Mouse (Mus musculus) spleen, postnatal 14 days (tissue): ENCODE measurements around the gene Nuak2.

Experiments
- DNase-seq, 2 experiments: peaks; one replicate each; pipeline ENCODE4 v3.0.0; 2021 to 2022; ENCODE audit warnings: low spot score in 2 of 2

Gene Nuak2

DNA sequence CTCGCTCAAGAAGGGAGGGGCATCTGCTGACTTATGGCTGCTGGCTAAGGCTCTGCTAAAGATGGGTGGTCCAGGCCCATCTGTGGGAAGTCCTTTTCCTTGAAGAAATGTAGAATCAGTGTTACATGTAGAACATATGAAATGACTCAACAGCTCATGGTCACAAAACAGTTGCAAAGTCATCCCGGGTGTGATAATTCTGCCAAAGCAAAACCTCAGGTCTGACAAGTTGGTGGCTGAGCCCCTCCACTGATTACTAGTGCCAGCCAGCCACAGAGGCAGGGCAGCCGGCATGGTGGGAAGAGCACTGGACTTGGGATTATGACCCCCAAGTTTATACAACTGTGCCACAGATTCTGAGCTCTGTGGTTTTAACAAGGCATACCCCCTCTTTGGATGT lies 61.9 kb downstream of the Nuak2 start:
- no peak for DNase-seq

DNA sequence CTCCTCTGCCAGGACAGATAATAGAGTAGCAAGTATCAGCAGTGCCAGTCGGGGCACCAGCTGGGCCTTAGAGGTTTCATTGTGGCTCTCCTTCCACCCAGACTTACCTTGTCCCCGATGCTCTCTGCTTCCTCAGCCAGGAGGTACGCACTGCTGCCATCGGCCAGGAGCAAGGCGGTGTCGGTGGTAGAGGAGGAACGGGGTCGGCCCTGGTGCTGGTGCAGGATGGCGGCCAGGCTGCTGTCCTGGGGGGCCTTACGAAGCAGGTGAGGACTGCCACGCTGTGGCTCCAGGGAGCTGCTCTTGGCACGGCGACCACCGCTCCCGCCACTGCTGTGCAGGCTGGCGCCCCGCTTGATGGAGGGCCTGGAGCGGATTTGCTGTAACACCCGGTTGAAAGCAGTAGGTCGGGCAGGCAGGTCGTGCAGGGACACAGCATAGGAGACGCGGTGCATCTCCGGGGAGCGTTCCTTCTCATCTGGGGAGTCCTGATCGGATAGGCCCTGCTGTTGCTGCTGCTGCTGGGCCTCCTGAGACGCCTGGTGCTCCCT lies 64.7 kb downstream of the Nuak2 start:
- DNase-seq = no peak

DNA sequence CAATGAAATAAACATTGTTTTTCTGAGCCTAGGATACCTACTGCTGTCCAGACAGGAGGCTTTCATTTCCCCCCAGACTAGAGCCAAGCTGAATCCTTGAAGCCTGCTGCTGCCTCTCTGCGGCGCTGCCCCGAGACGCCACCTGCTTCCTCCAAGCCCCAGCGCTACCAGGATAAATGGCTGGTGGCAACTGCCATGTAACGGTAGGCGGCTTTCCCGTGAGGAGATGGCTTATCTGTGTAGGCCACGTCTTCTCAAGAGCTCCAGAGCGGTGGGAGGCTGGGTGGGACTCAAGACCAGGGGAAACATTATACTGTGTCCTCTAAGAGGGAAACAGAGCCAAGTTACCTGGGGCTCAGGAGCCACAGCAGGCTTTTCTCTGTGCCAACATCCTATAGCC lies 66.0 kb downstream of the Nuak2 start:
- peak in 1 of 2 experiments; percentile 32 for DNase-seq
